Mouse (Mus musculus): Measurements from ENCODE around the gene Lce1a2.

DNA sequence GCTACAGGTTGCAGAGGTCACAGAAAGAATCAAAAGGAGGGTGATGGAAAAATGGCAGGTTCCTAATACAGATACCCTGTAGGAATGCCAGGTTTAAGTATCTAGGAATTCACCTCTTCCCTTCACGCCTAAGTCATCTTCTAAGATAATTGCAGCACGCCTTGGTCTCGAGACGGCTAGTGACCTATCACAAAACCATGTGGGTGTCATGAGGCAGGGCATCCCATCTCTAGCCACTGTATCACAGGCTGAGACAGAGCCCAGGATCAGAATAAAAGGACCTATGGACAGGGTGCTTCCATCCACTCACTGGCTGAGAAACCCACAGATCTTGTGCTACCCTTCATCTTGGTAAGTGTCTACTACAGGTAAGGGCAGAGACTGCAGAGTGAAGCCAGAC is 8.8 kb upstream of the Lce1a2 start, which contains the start of gene Lce1c:
- TF ChIP-seq EP300 (IDR thresholded peaks at IDR 0.05): no peak
- no peak for TF ChIP-seq CTCF (IDR thresholded peaks at IDR 0.05)

All from lung, postnatal 0 days (tissue).